Mouse (Mus musculus) brain, embryonic 14.5 days (tissue): ENCODE measurements at regions not wholly inside any gene's neighbourhood (a gene's known extent, or its start where the extent isn't known, plus 50 kb on each side); places are given as distances from the start of the nearest gene placed in this dataset.

Experiments used
- CTCF ChIP-seq: fragments of 200-500 bp; IDR thresholded peaks from 2 replicates; pipeline ENCODE4 v1.5.1; 2012; ENCODE audit warnings: inconsistent platforms, mild to moderate bottlenecking, moderate library complexity, borderline replicate concordance; ENCODE audit not compliant: insufficient read depth, insufficient read length; ENCODE audit errors: extremely low read depth
- POLR2A ChIP-seq: fragments of 200-500 bp; IDR thresholded peaks from 2 replicates; pipeline ENCODE4 v1.6.1; 2012; ENCODE audit warnings: mild to moderate bottlenecking, inconsistent platforms, borderline replicate concordance; ENCODE audit not compliant: poor library complexity, insufficient read depth, insufficient read length, severe bottlenecking; ENCODE audit errors: extremely low read depth

- TF ChIP-seq POLR2A (no peak), CTCF (no peak)
Observed at GRCm38 (mm10) chr15:62283661-62284429, 1361.0 kb upstream of the A1bg start.
